Mouse (Mus musculus): ENCODE data around the gene Arhgap44. TPM values are rescaled to one million over a fixed set of nuclear protein-coding genes. Genes with fewer than 3 reads are reported as not detected.

The Arhgap44 gene
- polyA plus RNA-seq, 1 experiment from 2014 or later, result 4.9 TPM

- Histone ChIP-seq H3K4me3 (ENCODE audit: low read depth, low read length) (no peak overlapping the region), H3K36me3 (ENCODE audit: control insufficient read depth, insufficient read depth, low read length) (no peaks in the 10 kb centered on the region), H3K27ac (ENCODE audit: low read depth, low read length) (no peak overlapping the region), H3K4me1 (replicated peaks; ENCODE audit: control insufficient read depth, insufficient read depth, low read length) (no peaks in the 10 kb centered on the region), H3K27me3 (ENCODE audit: control insufficient read depth, insufficient read depth, low read length) (no peaks in the 10 kb centered on the region), H3K4me2 (replicated peaks; ENCODE audit: low read depth, low read length) (no peak overlapping the region), H3K9ac (ENCODE audit: low read depth, low read length) (no peak overlapping the region), H3K9me3 (ENCODE audit: control insufficient read depth, low read length) (no peaks in the 10 kb centered on the region)
- WGBS, result 84% methylated on average over 7 of the region's 7 CpGs
- no peak for ATAC-seq (ENCODE audit: low FRiP score)
- DNase-seq (ENCODE audit: low spot score), result no peak
These were observed 107.2 kb downstream of the Arhgap44 start for GRCm38 (mm10) chr11:65055596-65055995.

GRCm38 (mm10) chr11:65054216-65054615, 108.5 kb downstream of the Arhgap44 start:
- H3K4me3 ChIP-seq (ENCODE audit: low read depth, low read length), result no peak overlapping the region
- no peak overlapping the region for H3K9ac ChIP-seq (ENCODE audit: low read depth, low read length)
- no peaks in the 10 kb centered on the region for H3K27me3 ChIP-seq (ENCODE audit: control insufficient read depth, insufficient read depth, low read length)
- no peak overlapping the region for H3K4me2 ChIP-seq (replicated peaks; ENCODE audit: low read depth, low read length)
- ATAC-seq (ENCODE audit: low FRiP score) (no peak), DNase-seq (ENCODE audit: low spot score) (no peak)
- H3K36me3 ChIP-seq (ENCODE audit: control insufficient read depth, insufficient read depth, low read length), result no peaks in the 10 kb centered on the region
- H3K9me3 ChIP-seq (ENCODE audit: control insufficient read depth, low read length), result no peaks in the 10 kb centered on the region
- no peak overlapping the region for H3K27ac ChIP-seq (ENCODE audit: low read depth, low read length)
- H3K4me1 ChIP-seq (replicated peaks; ENCODE audit: control insufficient read depth, insufficient read depth, low read length), result no peaks in the 10 kb centered on the region
- WGBS, result 67% methylated on average over 5 of the region's 5 CpGs

GRCm38 (mm10) chr11:65050819-65051218, 111.9 kb downstream of the Arhgap44 start:
- no peaks in the 10 kb centered on the region for H3K9me3 ChIP-seq (ENCODE audit: control insufficient read depth, low read length)
- no peaks in the 10 kb centered on the region for H3K4me1 ChIP-seq (replicated peaks; ENCODE audit: control insufficient read depth, insufficient read depth, low read length)
- H3K36me3 ChIP-seq (ENCODE audit: control insufficient read depth, insufficient read depth, low read length), result no peaks in the 10 kb centered on the region
- DNase-seq (ENCODE audit: low spot score) (no peak), ATAC-seq (ENCODE audit: low FRiP score) (no peak)
- H3K4me2 ChIP-seq (replicated peaks; ENCODE audit: low read depth, low read length), result no peak overlapping the region
- no peak overlapping the region for H3K9ac ChIP-seq (ENCODE audit: low read depth, low read length)
- H3K27ac ChIP-seq (ENCODE audit: low read depth, low read length), result no peak overlapping the region
- H3K4me3 ChIP-seq (ENCODE audit: low read depth, low read length), result no peak overlapping the region
- H3K27me3 ChIP-seq (ENCODE audit: control insufficient read depth, insufficient read depth, low read length), result no peaks in the 10 kb centered on the region
- 91% methylated on average over 5 of the region's 5 CpGs for WGBS

GRCm38 (mm10) chr11:65049090-65049489, 113.7 kb downstream of the Arhgap44 start:
- Histone ChIP-seq H3K27me3 (ENCODE audit: control insufficient read depth, insufficient read depth, low read length) (no peaks in the 10 kb centered on the region), H3K4me2 (replicated peaks; ENCODE audit: low read depth, low read length) (no peak overlapping the region), H3K36me3 (ENCODE audit: control insufficient read depth, insufficient read depth, low read length) (no peaks in the 10 kb centered on the region), H3K27ac (ENCODE audit: low read depth, low read length) (no peak overlapping the region), H3K9me3 (ENCODE audit: control insufficient read depth, low read length) (no peaks in the 10 kb centered on the region), H3K4me1 (replicated peaks; ENCODE audit: control insufficient read depth, insufficient read depth, low read length) (no peaks in the 10 kb centered on the region), H3K4me3 (ENCODE audit: low read depth, low read length) (no peak overlapping the region), H3K9ac (ENCODE audit: low read depth, low read length) (no peak overlapping the region)
- WGBS, result 82% methylated on average over 7 of the region's 7 CpGs
- DNase-seq (ENCODE audit: low spot score) (no peak), ATAC-seq (ENCODE audit: low FRiP score) (no peak)

GRCm38 (mm10) chr11:65040556-65040955, 122.2 kb downstream of the Arhgap44 start:
- Histone ChIP-seq H3K4me1 (replicated peaks; ENCODE audit: control insufficient read depth, insufficient read depth, low read length) (no peaks in the 10 kb centered on the region; the same call in 1 of the 2 replicates), H3K4me2 (replicated peaks; ENCODE audit: low read depth, low read length) (no peak overlapping the region), H3K27me3 (ENCODE audit: control insufficient read depth, insufficient read depth, low read length) (no peaks in the 10 kb centered on the region), H3K4me3 (ENCODE audit: low read depth, low read length) (no peak overlapping the region), H3K36me3 (ENCODE audit: control insufficient read depth, insufficient read depth, low read length) (no peaks in the 10 kb centered on the region), H3K9me3 (ENCODE audit: control insufficient read depth, low read length) (no peaks in the 10 kb centered on the region), H3K27ac (ENCODE audit: low read depth, low read length) (no peak overlapping the region), H3K9ac (ENCODE audit: low read depth, low read length) (no peak overlapping the region)
- no peak for DNase-seq (ENCODE audit: low spot score)
- ATAC-seq (ENCODE audit: low FRiP score), result no peak
- whole genome bisulfite sequencing, result 90% methylated on average over 6 of the region's 6 CpGs

- H3K9me3 ChIP-seq (ENCODE audit: control insufficient read depth, low read length), result no peaks in the 10 kb centered on the region
- no peaks in the 10 kb centered on the region; the same call in 1 of the 2 replicates for H3K4me1 ChIP-seq (replicated peaks; ENCODE audit: control insufficient read depth, insufficient read depth, low read length)
- ATAC-seq (ENCODE audit: low FRiP score), result no peak
- 52% methylated on average over 12 of the region's 12 CpGs for WGBS
- H3K36me3 ChIP-seq (ENCODE audit: control insufficient read depth, insufficient read depth, low read length), result no peaks in the 10 kb centered on the region
- no peak overlapping the region for H3K27ac ChIP-seq (ENCODE audit: low read depth, low read length)
- no peak overlapping the region for H3K4me2 ChIP-seq (replicated peaks; ENCODE audit: low read depth, low read length)
- H3K4me3 ChIP-seq (ENCODE audit: low read depth, low read length), result no peak overlapping the region
- H3K27me3 ChIP-seq (ENCODE audit: control insufficient read depth, insufficient read depth, low read length), result no peaks in the 10 kb centered on the region
- peak; percentile 10 for DNase-seq (ENCODE audit: low spot score)
- H3K9ac ChIP-seq (ENCODE audit: low read depth, low read length), result no peak overlapping the region
These were observed 123.2 kb downstream of the Arhgap44 start for GRCm38 (mm10) chr11:65039517-65040095.

- Histone ChIP-seq H3K27me3 (ENCODE audit: control insufficient read depth, insufficient read depth, low read length) (no peaks in the 10 kb centered on the region), H3K9me3 (ENCODE audit: control insufficient read depth, low read length) (no peaks in the 10 kb centered on the region), H3K4me1 (replicated peaks; ENCODE audit: control insufficient read depth, insufficient read depth, low read length) (no peaks in the 10 kb centered on the region; the same call in 1 of the 2 replicates), H3K9ac (ENCODE audit: low read depth, low read length) (no peak overlapping the region), H3K36me3 (ENCODE audit: control insufficient read depth, insufficient read depth, low read length) (no peaks in the 10 kb centered on the region), H3K4me3 (ENCODE audit: low read depth, low read length) (no peak overlapping the region), H3K4me2 (replicated peaks; ENCODE audit: low read depth, low read length) (no peak overlapping the region), H3K27ac (ENCODE audit: low read depth, low read length) (no peak overlapping the region)
- DNase-seq (ENCODE audit: low spot score), result no peak
- 64% methylated on average over 2 of the region's 2 CpGs for WGBS
- no peak for ATAC-seq (ENCODE audit: low FRiP score)
These were observed 123.8 kb downstream of the Arhgap44 start for GRCm38 (mm10) chr11:65038996-65039395.

GRCm38 (mm10) chr11:65032221-65032620, 130.5 kb downstream of the Arhgap44 start:
- Histone ChIP-seq H3K4me3 (ENCODE audit: low read depth, low read length) (no peak overlapping the region), H3K27me3 (ENCODE audit: control insufficient read depth, insufficient read depth, low read length) (no peaks in the 10 kb centered on the region), H3K4me2 (replicated peaks; ENCODE audit: low read depth, low read length) (no peak overlapping the region), H3K4me1 (replicated peaks; ENCODE audit: control insufficient read depth, insufficient read depth, low read length) (no peaks in the 10 kb centered on the region), H3K9ac (ENCODE audit: low read depth, low read length) (no peak overlapping the region), H3K9me3 (ENCODE audit: control insufficient read depth, low read length) (no peaks in the 10 kb centered on the region), H3K27ac (ENCODE audit: low read depth, low read length) (no peak overlapping the region), H3K36me3 (ENCODE audit: control insufficient read depth, insufficient read depth, low read length) (no peaks in the 10 kb centered on the region)
- WGBS, result 94% methylated on average over 7 of the region's 7 CpGs
- ATAC-seq (ENCODE audit: low FRiP score) (no peak), DNase-seq (ENCODE audit: low spot score) (no peak)

- Histone ChIP-seq H3K36me3 (ENCODE audit: control insufficient read depth, insufficient read depth, low read length) (no peaks in the 10 kb centered on the region), H3K4me3 (ENCODE audit: low read depth, low read length) (no peak overlapping the region), H3K9ac (ENCODE audit: low read depth, low read length) (no peak overlapping the region), H3K4me2 (replicated peaks; ENCODE audit: low read depth, low read length) (no peak overlapping the region), H3K4me1 (replicated peaks; ENCODE audit: control insufficient read depth, insufficient read depth, low read length) (no peaks in the 10 kb centered on the region), H3K27ac (ENCODE audit: low read depth, low read length) (no peak overlapping the region), H3K9me3 (ENCODE audit: control insufficient read depth, low read length) (no peaks in the 10 kb centered on the region), H3K27me3 (ENCODE audit: control insufficient read depth, insufficient read depth, low read length) (no peaks in the 10 kb centered on the region)
- no peak for ATAC-seq (ENCODE audit: low FRiP score)
- 86% methylated on average over 1 of the region's 1 CpGs for WGBS
- DNase-seq (ENCODE audit: low spot score), result no peak
These were observed 132.6 kb downstream of the Arhgap44 start for GRCm38 (mm10) chr11:65030201-65030600.
